Mouse (Mus musculus) E14TG2a.4 (cell line): Measurements from ENCODE around the gene Gfer.

Experiments used
- CTCF ChIP-seq: conservative IDR thresholded peaks from 2 replicates; pipeline ENCODE4 v1.5.1; 2014; ENCODE audit warnings: low read length
- NANOG ChIP-seq: IDR thresholded peaks from 2 replicates; pipeline ENCODE4 v1.6.1; 2014; ENCODE audit warnings: borderline replicate concordance, low read length, mixed read lengths
- POU5F1 ChIP-seq: IDR thresholded peaks from 2 replicates; pipeline ENCODE4 v1.6.1; 2014; ENCODE audit warnings: low read length, borderline replicate concordance

DNA sequence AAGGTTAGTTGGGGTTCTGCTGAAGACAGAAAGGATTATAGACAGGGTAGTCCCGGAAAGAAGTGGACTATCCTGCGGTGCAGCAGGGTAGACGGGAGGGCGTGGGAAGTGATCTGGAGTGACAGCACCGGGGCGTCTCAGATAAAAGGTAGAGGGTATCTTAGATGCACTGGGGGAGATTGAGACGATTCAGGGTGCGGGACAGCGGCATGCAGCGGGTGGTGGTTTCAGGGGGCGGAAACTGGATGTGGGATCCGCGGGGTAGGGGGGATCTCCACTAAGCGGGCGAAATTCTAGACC, 27.9 kb upstream of the Gfer start:
- no peak for TF ChIP-seq CTCF
- no peak for TF ChIP-seq NANOG
- no peak for TF ChIP-seq POU5F1
